Mouse (Mus musculus) liver, adult 2 months (tissue): ENCODE results near the gene Cog8.

Source experiments
- CTCF ChIP-seq: fragments of 200-500 bp; IDR thresholded peaks from 2 replicates; pipeline ENCODE4 v1.5.1; 2011; ENCODE audit warnings: low read depth, low read length, control low read depth
- POLR2A ChIP-seq: fragments of 200-500 bp; IDR thresholded peaks from 2 replicates; pipeline ENCODE4 v1.6.1; 2011; ENCODE audit warnings: low read length, control low read depth; ENCODE audit not compliant: insufficient read depth; ENCODE audit errors: extremely low read depth

DNA sequence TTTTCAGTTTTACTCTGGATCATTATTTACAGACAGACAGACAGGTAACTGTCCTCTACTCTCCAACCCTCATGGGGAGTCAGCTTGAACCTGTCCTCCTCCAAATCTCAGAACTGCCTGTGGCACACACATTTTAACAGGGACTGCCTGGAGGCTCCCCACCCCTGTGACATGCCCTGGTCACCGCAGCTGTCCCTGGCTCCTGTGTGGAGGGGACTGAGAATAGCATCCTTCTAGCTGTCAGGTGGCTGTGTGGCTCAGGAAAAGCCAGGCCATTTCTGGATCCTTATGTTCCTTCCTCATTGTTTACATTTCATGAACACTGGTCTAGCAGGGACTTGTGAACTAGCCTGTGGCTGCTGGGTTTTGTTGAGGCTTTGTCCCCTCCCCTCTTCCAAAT is 17.6 kb upstream of the Cog8 start:
- TF ChIP-seq POLR2A (no peak), CTCF (no peak)
